Mouse (Mus musculus) testis, adult 2 months (tissue): ENCODE data around the gene Adal. TPM values are rescaled to one million over a fixed set of nuclear protein-coding genes. Genes with fewer than 3 reads are reported as not detected.
"Not testable (repeated sequence)": the region's sequence is repeated elsewhere in the genome, so short reads cannot be mapped to it uniquely, and the experiment has no call there.

ENCODE experiments used
- H3K27ac ChIP-seq: fragments of 200-500 bp; 2 replicates; pipeline ENCODE4 v1.5.1; 2012; ENCODE audit warnings: low read depth, low read length; ENCODE audit not compliant: control insufficient read depth, insufficient read depth
- H3K27me3 ChIP-seq: fragments of 200-500 bp; 2 replicates; pipeline ENCODE4 v1.6.1; 2012; ENCODE audit warnings: mild to moderate bottlenecking, low read length, moderate library complexity; ENCODE audit not compliant: control insufficient read depth, insufficient read depth
- H3K36me3 ChIP-seq: fragments of 200-500 bp; 2 replicates; pipeline ENCODE4 v1.6.1; 2012; ENCODE audit warnings: mild to moderate bottlenecking, low read length; ENCODE audit not compliant: control insufficient read depth, insufficient read depth
- H3K4me1 ChIP-seq: fragments of 200-500 bp; 2 replicates; pipeline ENCODE4 v1.6.1; 2012; ENCODE audit warnings: low read length; ENCODE audit not compliant: control insufficient read depth, insufficient read depth
- H3K4me3 ChIP-seq: fragments of 200-500 bp; 2 replicates; pipeline ENCODE4 v1.5.1; 2012; ENCODE audit warnings: low read depth, mild to moderate bottlenecking, low read length, moderate library complexity, mixed read lengths; ENCODE audit not compliant: control insufficient read depth
- CTCF ChIP-seq: fragments of 200-500 bp; IDR thresholded peaks from 2 replicates; pipeline ENCODE4 v1.5.1; 2012; ENCODE audit warnings: low read depth, mild to moderate bottlenecking, inconsistent platforms, low read length, moderate library complexity; ENCODE audit not compliant: control insufficient read depth, insufficient read depth, insufficient replicate concordance
- POLR2A ChIP-seq: fragments of 200-500 bp; IDR thresholded peaks from 2 replicates; pipeline ENCODE4 v1.6.1; 2012; ENCODE audit warnings: low read depth, mild to moderate bottlenecking, inconsistent platforms, low read length, moderate library complexity; ENCODE audit not compliant: control insufficient read depth
- polyA plus RNA-seq: library from polyadenylated mRNA; depleted of rRNA; stranded (reverse); fragments of >200 nt; gene quantifications from 2 replicates; pipeline ENCODE4 v1.2.3, GENCODE M21; 2012; rRNA removed

Adal gene
- polyA plus RNA-seq: 4.4 and 6.1 TPM in 2 replicates

DNA sequence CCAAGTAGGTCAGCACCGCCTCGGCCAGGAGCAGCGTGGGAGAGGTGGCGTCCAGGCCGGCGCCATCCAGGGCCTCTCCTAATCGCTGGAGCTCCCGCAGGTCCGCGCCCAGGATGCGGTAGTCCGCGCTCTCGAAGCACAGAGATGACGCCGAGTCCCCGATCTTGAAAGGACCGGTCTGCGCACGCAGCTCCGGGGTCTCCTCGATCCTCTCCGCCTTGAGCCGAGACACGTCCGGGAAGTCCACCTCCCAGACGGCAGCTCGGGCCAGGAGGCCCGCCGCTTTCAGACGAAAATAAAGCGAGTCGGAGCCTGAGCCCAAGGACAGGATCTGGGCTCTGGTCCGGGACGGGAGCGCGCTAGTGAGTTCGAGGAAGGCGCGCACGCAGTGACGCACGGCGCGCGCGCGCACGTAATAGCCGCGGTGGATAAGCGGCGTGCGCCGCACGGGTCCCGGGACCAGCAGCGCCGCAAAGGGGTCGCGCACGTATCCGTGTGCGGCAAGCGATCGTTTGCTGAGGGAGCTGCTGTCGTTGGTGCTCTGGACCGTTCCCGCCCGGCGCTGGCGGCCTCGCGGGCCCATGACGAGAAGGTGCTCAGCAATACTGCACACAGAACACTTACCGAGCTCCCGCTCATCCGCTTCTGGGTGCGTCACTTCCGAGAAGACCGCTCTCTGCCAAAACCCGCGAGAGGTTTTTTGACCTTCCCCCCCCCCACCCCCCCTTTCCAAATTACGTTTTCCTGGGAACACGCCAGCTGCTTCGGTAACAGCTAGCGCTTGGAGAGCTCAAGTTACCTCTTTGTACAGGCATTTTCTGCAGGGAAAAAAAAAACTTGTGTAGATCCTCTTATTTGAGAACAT is at the start of gene Adal, which contains the start of gene Lcmt2:
TSS of gene Adal (plus strand) at position 411 of the 865 bp plus-strand sequence.
TSS of gene Lcmt2 (minus strand) at position 636 of the 865 bp plus-strand sequence.
- Histone ChIP-seq H3K4me3 (peak within 1 kb of the TSS; percentile 91), H3K27me3 (no peaks in the 10 kb centered on the region), H3K36me3 (peaks cover 1% of the 10 kb centered on the region; the same call in 1 of the 2 replicates), H3K4me1 (peaks cover 13% of the 10 kb centered on the region), H3K27ac (peak within 1 kb of the TSS; percentile 82)
- TF ChIP-seq POLR2A: peak; percentile 80
- no peak for TF ChIP-seq CTCF

- H3K4me3 ChIP-seq: no peak overlapping the region
- H3K27me3 ChIP-seq: no peaks in the 10 kb centered on the region
- H3K4me1 ChIP-seq: no peaks in the 10 kb centered on the region
Measured at GRCm38 (mm10) chr2:121102051-121102450, 38.2 kb upstream of the Adal start.

DNA sequence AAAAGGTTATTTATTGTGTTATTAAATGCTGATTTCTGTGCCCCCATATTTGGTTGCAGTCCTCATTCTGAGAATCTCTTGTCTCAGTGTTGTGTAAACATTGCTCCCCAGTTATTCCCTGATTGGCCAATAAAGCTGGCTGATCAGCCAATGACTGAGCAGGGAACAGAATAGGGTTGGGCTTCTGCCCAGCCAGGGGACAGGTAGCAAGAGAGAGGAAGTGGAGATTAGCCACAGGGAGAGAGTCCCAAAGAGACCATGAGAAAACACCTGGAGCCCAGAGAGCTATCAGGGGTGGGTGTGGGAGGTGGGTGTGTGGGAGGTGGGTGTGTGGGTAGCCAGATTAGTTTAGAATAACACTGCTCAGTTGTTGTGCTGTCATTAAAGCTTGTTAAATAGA is 34.3 kb upstream of the Adal start:
- Histone ChIP-seq H3K4me1 (no peaks in the 10 kb centered on the region), H3K27ac (no peak overlapping the region), H3K27me3 (no peaks in the 10 kb centered on the region), H3K4me3 (no peak overlapping the region), H3K36me3 (no peaks in the 10 kb centered on the region)
- TF ChIP-seq CTCF (no peak), POLR2A (no peak)

More at GRCm38 (mm10) chr2:121102051-121102450, 38.2 kb upstream of the Adal start:
- Histone ChIP-seq H3K27ac (no peak overlapping the region), H3K36me3 (no peaks in the 10 kb centered on the region)
- TF ChIP-seq CTCF (no peak), POLR2A (no peak)

GRCm38 (mm10) chr2:121109695-121110094 is 30.5 kb upstream of the Adal start, which contains the start of gene Tgm7:
Gene Tgm7 (minus strand): TSS chr2:121109795.
- Histone ChIP-seq H3K27me3 (no peaks in the 10 kb centered on the region), H3K4me1 (no peaks in the 10 kb centered on the region), H3K4me3 (no peak within 1 kb of the TSS; the same call in 1 of the 2 replicates), H3K27ac (no peak within 1 kb of the TSS), H3K36me3 (no peaks in the 10 kb centered on the region)
- no peak for TF ChIP-seq POLR2A
- no peak for TF ChIP-seq CTCF

GRCm38 (mm10) chr2:121115418-121115817 is 24.8 kb upstream of the Adal start:
- no peaks in the 10 kb centered on the region for H3K36me3 ChIP-seq
- no peaks in the 10 kb centered on the region for H3K4me1 ChIP-seq
- TF ChIP-seq CTCF (no peak), POLR2A (no peak)
- no peak overlapping the region for H3K27ac ChIP-seq
- H3K4me3 ChIP-seq: no peak overlapping the region
- no peaks in the 10 kb centered on the region for H3K27me3 ChIP-seq

DNA sequence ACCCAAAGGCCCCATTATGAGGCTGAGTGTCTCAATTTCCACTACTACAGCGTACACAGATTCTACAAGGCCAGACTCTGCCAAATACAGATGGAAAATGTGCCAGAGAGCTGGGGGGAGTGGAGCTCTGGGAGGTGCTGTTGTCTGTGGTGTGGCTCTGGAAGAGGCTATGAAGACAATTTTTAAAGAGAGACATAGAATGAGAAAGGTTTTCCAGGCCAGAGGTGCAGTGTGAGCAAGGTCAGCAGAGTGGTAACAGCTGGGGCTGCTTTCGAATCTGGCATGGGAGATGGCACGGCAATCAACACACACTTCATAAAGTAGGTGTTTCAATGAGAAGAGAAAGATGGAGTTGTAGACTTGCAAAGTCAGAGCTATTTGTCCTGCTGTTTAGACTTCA is 21.0 kb upstream of the Adal start:
- no peak overlapping the region for H3K4me3 ChIP-seq

GRCm38 (mm10) chr2:121126302-121126701 is 13.9 kb upstream of the Adal start:
- not testable (repeated sequence) for H3K4me1 ChIP-seq, H3K4me3 ChIP-seq, H3K36me3 ChIP-seq, H3K27me3 ChIP-seq, H3K27ac ChIP-seq

More for the DNA sequence above, 21.0 kb upstream of the Adal start:
- no peaks in the 10 kb centered on the region for H3K36me3 ChIP-seq
- no peaks in the 10 kb centered on the region for H3K4me1 ChIP-seq
- H3K27me3 ChIP-seq: no peaks in the 10 kb centered on the region
- no peak overlapping the region for H3K27ac ChIP-seq
- no peak for TF ChIP-seq POLR2A
- TF ChIP-seq CTCF: no peak
